Mouse (Mus musculus) adipocyte (in vitro differentiated cells): Measurements from ENCODE around the gene Zfp27.
A peak's percentile ranks its signal among the peaks of the same experiment; 100 is the strongest.
"Not testable (repeated sequence)": the region's sequence is repeated elsewhere in the genome, so short reads cannot be mapped to it uniquely, and the experiment has no call there.

Source experiments
- DNase-seq: peaks from one replicate; pipeline ENCODE4 v3.0.0-alpha.2; 2016; ENCODE audit warnings: low spot score

The Zfp27 gene

DNA sequence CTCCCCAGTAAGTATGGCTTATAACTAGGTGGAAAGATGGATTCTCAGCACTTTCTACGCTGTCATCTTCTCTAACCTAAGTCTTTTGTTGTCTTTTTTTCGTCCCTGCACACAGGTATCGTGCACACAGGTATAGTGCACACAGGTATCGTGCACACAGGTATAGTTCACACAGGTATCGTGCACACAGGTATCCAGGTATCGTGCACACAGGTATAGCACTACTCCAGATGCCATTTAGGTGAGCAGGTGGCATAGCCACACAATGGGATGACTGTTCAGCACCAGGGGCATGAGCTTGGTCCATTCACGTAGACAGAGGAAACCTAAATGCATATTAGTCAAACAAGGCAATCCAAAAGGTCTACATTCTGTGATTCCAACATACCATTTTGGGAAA is 15.9 kb downstream of the Zfp27 start:
- DNase-seq = no peak

DNA sequence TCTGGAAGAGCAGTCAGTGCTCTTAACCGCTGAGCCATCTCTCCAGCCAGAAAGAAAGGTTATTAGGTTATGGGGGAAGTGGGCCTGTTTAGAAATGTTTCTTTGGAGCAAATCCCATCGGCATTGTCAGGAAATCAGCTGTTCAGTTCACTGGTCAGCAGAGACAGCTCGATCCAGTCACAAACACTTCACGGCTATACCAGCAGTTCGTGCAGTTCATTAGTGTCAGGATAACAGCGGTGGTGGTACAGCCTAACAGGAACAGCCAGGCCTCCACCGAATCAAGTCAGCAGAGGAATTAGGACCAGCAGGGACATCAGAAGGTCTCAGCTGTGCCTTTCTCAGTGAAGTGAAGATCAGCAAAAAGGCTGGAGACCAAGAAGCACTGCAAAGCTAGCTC is 25.5 kb downstream of the Zfp27 start:
- DNase-seq = no peak

DNA sequence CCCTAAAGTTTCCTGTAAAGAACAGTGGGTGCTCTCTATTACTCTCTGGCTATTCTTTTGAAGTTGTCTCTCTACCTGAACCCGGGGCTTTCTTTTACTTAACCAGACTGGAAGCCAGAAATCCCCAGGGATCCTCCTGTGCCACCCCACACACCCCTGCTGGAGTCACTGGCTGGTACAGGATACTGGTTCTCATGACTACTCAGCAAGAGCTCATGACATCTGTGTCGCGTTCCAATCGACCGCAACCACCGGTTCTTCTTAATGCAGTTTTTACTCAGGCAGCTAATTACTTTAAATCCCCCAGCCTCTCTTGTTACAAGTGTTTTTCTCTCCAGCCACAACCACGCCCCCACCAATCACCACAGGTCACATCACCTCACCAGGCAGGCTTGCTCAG is 26.3 kb downstream of the Zfp27 start:
- no peak for DNase-seq

DNA sequence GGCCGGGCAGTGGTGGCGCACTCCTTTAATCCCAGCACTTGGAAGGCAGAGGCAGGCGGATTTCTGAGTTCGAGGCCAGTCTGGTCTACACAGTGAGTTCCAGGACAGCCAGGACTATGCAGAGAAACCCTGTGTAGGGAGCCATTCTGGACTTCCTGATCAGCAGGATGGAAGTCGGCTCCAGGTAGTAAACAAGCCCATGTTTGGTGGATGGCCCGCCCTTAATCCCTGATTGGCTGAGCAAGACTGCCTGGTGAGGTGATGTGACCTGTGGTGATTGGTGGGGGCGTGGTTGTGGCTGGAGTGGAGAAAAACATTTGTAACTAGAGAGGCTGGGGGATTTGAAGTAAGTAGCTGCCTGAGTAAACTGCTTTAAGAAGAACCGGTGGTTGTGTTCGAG is 28.8 kb downstream of the Zfp27 start:
- not testable (repeated sequence) for DNase-seq

DNA sequence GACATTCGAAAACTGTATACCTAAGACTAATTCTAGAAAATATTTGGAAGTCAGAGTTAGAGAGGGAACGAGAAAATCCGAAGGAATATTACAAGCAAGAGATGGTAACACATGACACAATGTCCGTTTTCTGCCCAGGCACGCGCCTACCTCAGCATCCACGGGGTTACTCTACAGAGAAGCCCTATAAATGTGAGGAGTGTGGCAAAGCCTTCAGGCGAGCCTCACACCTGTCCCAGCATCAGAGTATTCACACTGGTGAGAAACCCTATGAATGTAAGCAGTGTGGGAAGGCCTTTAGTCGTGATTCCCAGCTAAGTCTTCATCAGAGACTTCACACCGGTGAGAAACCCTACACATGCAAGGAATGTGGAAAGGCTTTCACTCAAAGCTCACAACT is 32.1 kb downstream of the Zfp27 start:
- DNase-seq = no peak

DNA sequence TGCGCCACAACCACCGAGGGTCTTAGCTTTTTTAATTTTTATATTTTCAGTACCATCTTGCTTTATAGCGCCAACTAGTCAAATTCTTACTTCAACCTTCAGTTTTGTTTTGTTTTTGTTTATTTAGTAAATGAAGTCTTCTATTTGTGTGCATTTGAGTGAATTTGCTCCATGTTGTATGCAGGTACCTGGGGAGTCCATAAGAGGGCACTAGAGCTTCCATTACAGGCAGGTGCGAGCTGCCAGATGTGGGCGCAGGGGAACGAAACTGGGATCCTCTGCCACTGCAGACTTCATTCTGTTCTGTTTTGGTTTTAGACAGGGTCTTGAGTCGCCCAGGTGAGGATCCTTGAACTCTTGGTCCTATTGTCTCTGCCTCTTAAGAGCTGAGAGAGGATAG is 44.7 kb downstream of the Zfp27 start:
- DNase-seq = no peak

DNA sequence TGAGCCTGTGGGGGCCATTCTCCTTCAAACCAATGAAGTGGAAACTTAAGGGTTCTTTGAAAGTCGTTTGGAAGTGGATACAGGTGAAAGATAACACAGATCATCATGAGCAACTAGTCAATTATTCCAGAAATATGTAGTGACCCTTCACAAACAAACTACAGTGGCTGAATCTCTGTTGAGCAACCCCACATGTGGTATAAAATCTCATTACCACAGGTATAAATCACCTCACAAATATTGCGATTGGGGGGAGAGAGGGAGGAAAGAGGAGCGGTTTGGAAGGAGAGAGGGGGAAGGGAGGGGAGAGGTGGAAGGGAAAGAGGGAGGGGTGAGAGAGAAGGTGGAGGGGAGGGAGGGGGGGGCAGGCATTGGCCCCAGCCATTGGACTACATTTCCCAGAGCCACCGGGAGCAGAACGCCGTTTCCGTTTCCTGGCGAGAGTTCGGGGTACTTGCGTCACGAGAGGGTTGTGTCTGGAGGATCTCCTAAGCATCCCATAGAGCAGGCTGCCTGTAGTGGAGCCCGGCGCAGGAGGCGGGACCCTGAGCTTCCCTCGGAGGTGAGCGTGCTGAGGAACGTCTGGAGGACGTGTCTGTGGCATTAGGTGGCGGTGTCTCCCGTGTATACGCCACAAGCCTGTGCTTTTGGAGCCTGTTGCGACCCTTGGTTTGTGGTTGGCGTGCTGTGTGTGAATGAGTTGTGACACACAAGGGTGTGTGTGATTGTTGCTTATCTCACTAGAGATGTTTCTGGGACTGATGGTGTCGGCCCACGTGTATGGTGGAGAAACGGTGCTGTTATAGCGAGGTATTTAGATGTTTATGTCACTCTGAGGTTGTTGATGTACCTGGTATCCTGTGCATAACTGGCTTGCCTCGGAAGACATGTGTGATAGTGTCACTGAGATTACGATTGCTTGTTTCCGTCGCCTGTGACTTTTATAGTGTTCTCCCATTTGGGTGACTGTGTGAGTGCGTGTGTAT is 46.5 kb downstream of the Zfp27 start, which contains the start of gene Zfp420:
Gene Zfp420 (plus strand): TSS at position 448 of the 986 bp plus-strand sequence.
- DNase-seq = peak; percentile 88

DNA sequence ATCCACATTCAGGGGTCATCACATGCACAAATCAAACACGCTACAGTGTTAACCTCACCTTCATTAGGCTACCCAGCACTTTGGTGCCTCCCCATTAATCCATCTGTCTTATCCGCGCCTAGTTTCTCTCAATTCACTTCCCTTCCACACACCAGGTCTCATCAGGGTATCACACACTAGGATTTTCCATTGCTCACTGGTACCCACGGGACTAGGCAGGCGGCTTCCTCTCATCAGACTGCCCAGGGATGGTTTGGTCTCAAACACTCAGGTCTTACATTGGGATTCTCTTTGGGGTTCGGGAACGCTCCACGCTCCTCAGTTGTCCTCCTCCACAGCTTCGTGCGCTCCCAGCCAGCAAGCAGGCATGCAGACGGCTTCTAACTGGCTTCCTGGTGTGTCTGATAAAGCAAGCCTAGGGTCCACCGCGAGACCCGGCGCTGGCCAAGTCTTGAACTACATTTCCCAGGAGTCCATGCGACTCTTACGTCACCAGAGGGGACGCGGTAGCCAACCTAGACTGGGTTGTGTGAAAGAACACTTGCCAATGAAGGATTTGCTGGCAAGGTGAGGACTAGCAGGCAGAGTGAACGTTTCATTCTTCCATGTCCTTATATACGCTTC is 53.0 kb downstream of the Zfp27 start, which contains the start of gene Zfp940:
Gene Zfp940 (minus strand): TSS at position 451 of the 624 bp plus-strand sequence.
- DNase-seq = peak; percentile 33

DNA sequence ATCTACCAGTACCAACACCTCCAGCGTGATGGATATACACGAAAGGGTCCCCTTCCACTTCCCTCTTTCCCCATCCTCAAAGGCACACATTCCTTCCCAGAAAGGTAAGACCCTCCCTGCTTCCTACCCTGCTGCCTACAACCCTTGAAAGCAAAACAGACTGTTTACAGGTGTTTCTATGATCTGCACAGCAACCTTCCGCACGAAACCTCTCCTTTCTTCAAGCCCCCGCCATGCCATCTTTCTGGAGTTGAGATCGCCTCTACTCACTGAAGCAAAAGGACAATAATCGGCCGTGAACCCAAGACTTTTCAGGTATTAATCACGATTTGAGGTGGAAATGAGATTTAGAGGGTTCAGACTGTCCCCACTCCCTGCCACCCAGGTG is 53.5 kb downstream of the Zfp27 start:
- no peak for DNase-seq

DNA sequence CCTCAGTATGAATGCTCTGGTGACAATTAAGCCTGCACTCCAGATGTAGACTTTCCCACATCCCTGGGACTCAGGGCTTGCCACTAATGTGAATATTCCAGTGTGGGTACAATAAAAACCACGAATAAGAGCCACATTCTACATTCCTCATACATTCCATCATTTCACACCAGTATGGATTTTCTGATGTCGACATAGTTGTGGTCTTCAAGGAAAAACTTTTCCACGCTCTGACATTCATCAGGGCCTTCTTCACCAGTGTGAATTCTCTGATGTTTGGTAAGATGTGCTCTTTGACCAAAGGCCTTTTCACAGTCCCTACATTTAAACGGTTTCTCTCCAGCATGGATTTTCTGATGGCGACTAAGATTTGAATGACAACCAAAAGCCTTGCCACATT is 61.8 kb downstream of the Zfp27 start:
- no peak for DNase-seq
